Mouse (Mus musculus) hindbrain, embryonic 16.5 days (tissue): ENCODE results near the gene Lonrf3. TPM values are rescaled to one million over a fixed set of nuclear protein-coding genes. Genes with fewer than 3 reads are reported as not detected.
A peak's percentile ranks its signal among the peaks of the same experiment; 100 is the strongest.

ENCODE experiments used
- ATAC-seq: fragments of 200-750 bp; cut with Nextera tagmentation; 2 replicates; pipeline ENCODE4 v1.8.0; 2017; ENCODE audit warnings: moderate TSS enrichment, moderate library complexity
- H3K27ac ChIP-seq: fragments of 300-500 bp; sonication (generic); 2 replicates; pipeline ENCODE4 v1.5.1; 2014; ENCODE audit warnings: low read depth, mild to moderate bottlenecking, control low read depth, low read length, moderate library complexity
- H3K27me3 ChIP-seq: fragments of 300-500 bp; sonication (generic); replicated peaks from 2 replicates; pipeline ENCODE4 v1.6.1; 2014; ENCODE audit warnings: low read length; ENCODE audit not compliant: control insufficient read depth, insufficient read depth
- H3K36me3 ChIP-seq: fragments of 300-500 bp; sonication (generic); 2 replicates; pipeline ENCODE4 v1.6.1; 2014; ENCODE audit warnings: mild to moderate bottlenecking, low read length, moderate library complexity, mixed read lengths; ENCODE audit not compliant: control insufficient read depth, insufficient read depth
- H3K4me1 ChIP-seq: fragments of 300-500 bp; sonication (generic); 2 replicates; pipeline ENCODE4 v1.6.1; 2014; ENCODE audit warnings: low read depth, low read length; ENCODE audit not compliant: control insufficient read depth, insufficient read depth
- H3K4me2 ChIP-seq: fragments of 300-500 bp; sonication (generic); 2 replicates; pipeline ENCODE4 v1.6.1; 2014; ENCODE audit warnings: mild to moderate bottlenecking, low read length, control low read depth, moderate library complexity
- H3K4me3 ChIP-seq: fragments of 300-500 bp; sonication (generic); 2 replicates; pipeline ENCODE4 v1.5.1; 2014; ENCODE audit warnings: mild to moderate bottlenecking, low read length, control low read depth, moderate library complexity
- H3K9ac ChIP-seq: fragments of 300-500 bp; sonication (generic); 2 replicates; pipeline ENCODE4 v1.6.1; 2014; ENCODE audit warnings: low read depth, mild to moderate bottlenecking, control low read depth, low read length, moderate library complexity
- H3K9me3 ChIP-seq: fragments of 300-500 bp; sonication (generic); 2 replicates; pipeline ENCODE4 v1.6.1; 2014; ENCODE audit warnings: mild to moderate bottlenecking, low read length, moderate library complexity; ENCODE audit not compliant: control insufficient read depth
- WGBS: fragments of 180-500 bp; shearing (Covaris S2); extraction: QIAGEN DNeasy Blood & Tissue Kit; methylation state at CpG from one replicate; pipeline ENCODE4 v1.1.7; 2014; 5-methylcytosine and 5-hydroxymethylcytosine counted together
- microRNA-seq: library from miRNA; unstranded; fragments of <30 nt; microRNA quantifications from one replicate; pipeline ENCODE4, GENCODE M21; 2017
- polyA plus RNA-seq: library from polyadenylated mRNA; unstranded; fragments of >200 nt; fragmentation: Nextera tagmentation; extraction: Ambion mirVana; gene quantifications from 2 replicates; pipeline ENCODE4 v1.2.1, GENCODE M21; 2015

Lonrf3 gene
- polyA plus RNA-seq, 1 experiment from 2014 or later, result 0.63 TPM

DNA sequence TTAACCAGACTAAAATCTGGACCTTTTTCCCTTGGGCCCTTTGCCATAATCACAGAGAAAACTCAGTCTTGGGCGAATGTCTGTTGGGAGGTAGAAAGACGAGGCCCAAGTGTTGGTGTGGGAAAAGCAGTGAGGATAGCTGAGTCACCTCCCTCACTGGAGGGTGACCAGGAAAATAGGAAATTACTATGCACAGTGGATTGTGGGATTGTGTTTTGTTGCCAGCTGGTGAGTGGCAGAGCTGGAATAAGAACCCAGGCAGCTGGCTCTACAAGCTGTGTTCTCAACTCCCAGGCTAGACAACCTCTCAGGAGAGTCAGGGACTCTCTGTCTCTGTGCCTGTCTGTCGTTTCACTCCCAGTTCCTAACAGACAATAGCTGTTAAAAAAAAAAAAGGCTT, 61.8 kb downstream of the Lonrf3 start:
- H3K27ac ChIP-seq, result no peak overlapping the region
- H3K9ac ChIP-seq, result no peak overlapping the region
- H3K4me3 ChIP-seq, result no peak overlapping the region
- no peaks in the 10 kb centered on the region for H3K27me3 ChIP-seq
- no peak for ATAC-seq
- 35% methylated on average over 3 of the region's 3 CpGs for WGBS
- no peaks in the 10 kb centered on the region for H3K9me3 ChIP-seq
- H3K4me2 ChIP-seq, result no peak overlapping the region
- H3K36me3 ChIP-seq, result no peaks in the 10 kb centered on the region
- H3K4me1 ChIP-seq, result no peaks in the 10 kb centered on the region

DNA sequence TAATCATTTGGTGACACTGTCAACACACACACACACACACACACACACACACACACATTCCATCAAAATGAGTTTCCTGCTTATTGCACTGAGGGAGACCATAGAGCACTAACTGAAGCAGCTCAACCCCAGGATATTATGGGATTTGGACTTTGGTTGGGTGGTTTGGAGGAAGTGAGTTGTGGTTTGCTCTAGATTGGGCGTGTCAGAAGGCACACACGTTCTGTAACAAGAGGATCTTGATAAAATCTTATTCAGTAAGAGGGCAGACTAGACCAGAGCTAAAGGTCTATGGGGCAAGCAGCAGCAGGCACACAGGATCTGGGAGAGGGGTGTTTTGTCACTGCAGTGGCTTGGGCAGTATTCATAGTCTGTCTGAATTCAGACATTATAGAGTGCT, 62.4 kb downstream of the Lonrf3 start:
- no peaks in the 10 kb centered on the region for H3K36me3 ChIP-seq
- no peak overlapping the region for H3K4me2 ChIP-seq
- H3K4me3 ChIP-seq, result no peak overlapping the region
- no peak overlapping the region for H3K27ac ChIP-seq
- 57% methylated on average over 2 of the region's 2 CpGs for WGBS
- H3K9ac ChIP-seq, result no peak overlapping the region
- no peaks in the 10 kb centered on the region for H3K27me3 ChIP-seq
- H3K4me1 ChIP-seq, result no peaks in the 10 kb centered on the region
- H3K9me3 ChIP-seq, result no peaks in the 10 kb centered on the region
- ATAC-seq, result no peak

DNA sequence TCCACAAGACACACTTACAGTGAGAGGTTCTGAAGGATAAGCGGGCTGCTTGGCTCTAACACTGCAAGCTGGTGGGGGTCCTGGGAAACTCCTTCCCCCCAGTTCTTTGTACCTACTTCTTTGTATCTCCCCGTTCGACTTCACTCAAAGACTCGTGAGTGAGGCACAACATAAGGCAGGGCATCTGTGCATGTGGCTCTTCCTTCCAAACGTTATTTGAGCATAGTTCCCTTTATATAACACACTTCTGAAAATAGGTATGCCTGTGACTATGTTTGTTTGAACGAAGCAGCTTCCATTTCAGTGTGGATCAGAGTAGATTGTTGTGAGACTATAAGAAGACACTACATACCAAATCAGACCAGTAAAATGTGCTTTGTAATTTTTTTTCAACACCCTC, 64.5 kb downstream of the Lonrf3 start:
- Histone ChIP-seq H3K4me1 (no peaks in the 10 kb centered on the region), H3K4me3 (no peak overlapping the region), H3K4me2 (no peak overlapping the region), H3K36me3 (no peaks in the 10 kb centered on the region), H3K27ac (no peak overlapping the region), H3K9ac (no peak overlapping the region), H3K27me3 (no peaks in the 10 kb centered on the region), H3K9me3 (no peaks in the 10 kb centered on the region)
- no peak for ATAC-seq
- 61% methylated on average over 6 of the region's 6 CpGs for WGBS

- Histone ChIP-seq H3K9ac (no peak overlapping the region), H3K4me1 (no peaks in the 10 kb centered on the region), H3K36me3 (no peaks in the 10 kb centered on the region), H3K4me2 (no peak overlapping the region), H3K9me3 (no peaks in the 10 kb centered on the region), H3K27me3 (no peaks in the 10 kb centered on the region), H3K27ac (no peak overlapping the region), H3K4me3 (no peak overlapping the region)
- 51% methylated on average over 6 of the region's 6 CpGs for WGBS
- ATAC-seq, result peak; percentile 84
These were observed 65.1 kb downstream of the Lonrf3 start for GRCm38 (mm10) chrX:36393279-36393678.

- no peak for ATAC-seq
- H3K9ac ChIP-seq, result no peak within 1 kb of the TSS
- WGBS, result 92% methylated on average over 13 of the region's 13 CpGs
- no peaks in the 10 kb centered on the region for H3K27me3 ChIP-seq
- no peaks in the 10 kb centered on the region for H3K36me3 ChIP-seq
- H3K4me2 ChIP-seq, result no peak within 1 kb of the TSS
- H3K9me3 ChIP-seq, result no peaks in the 10 kb centered on the region
- no peak within 1 kb of the TSS for H3K4me3 ChIP-seq
- H3K4me1 ChIP-seq, result no peaks in the 10 kb centered on the region
- H3K27ac ChIP-seq, result no peak within 1 kb of the TSS
These were observed 72.8 kb downstream of the Lonrf3 start, which contains the start of gene Gm6268 for GRCm38 (mm10) chrX:36400980-36401379. Gm6268 (plus strand) TSS chrX:36401280.

GRCm38 (mm10) chrX:36402316-36402715, 74.2 kb downstream of the Lonrf3 start:
- no peak overlapping the region for H3K4me2 ChIP-seq
- H3K9me3 ChIP-seq, result no peaks in the 10 kb centered on the region
- no peak for ATAC-seq
- no peaks in the 10 kb centered on the region for H3K27me3 ChIP-seq
- H3K27ac ChIP-seq, result no peak overlapping the region
- WGBS, result 65% methylated on average over 6 of the region's 6 CpGs
- H3K4me3 ChIP-seq, result no peak overlapping the region
- no peaks in the 10 kb centered on the region for H3K36me3 ChIP-seq
- no peak overlapping the region for H3K9ac ChIP-seq
- H3K4me1 ChIP-seq, result no peaks in the 10 kb centered on the region

Small RNAs within 50 kb of the gene (microRNA-seq; reads per million reads assigned to microRNA genes)
- not detected for gene Gm44485

Other genes with a start within 250 kb of the Lonrf3 start
- 7.9 and 8.9 TPM in 2 replicates for gene Il13ra1, start 216.2 kb upstream of the Lonrf3 start, polyA plus RNA-seq
- gene Zcchc12, start 132.4 kb upstream of the Lonrf3 start, polyA plus RNA-seq, result 369 and 409 TPM in 2 replicates
- gene Gm6268, start 72.9 kb downstream of the Lonrf3 start, polyA plus RNA-seq, result not detected in 2 replicates
- 0.03 and 0.26 TPM in 2 replicates for gene Gm14569, start 163.5 kb downstream of the Lonrf3 start, polyA plus RNA-seq